Mouse (Mus musculus): ENCODE results near the gene Fjx1.

DNA sequence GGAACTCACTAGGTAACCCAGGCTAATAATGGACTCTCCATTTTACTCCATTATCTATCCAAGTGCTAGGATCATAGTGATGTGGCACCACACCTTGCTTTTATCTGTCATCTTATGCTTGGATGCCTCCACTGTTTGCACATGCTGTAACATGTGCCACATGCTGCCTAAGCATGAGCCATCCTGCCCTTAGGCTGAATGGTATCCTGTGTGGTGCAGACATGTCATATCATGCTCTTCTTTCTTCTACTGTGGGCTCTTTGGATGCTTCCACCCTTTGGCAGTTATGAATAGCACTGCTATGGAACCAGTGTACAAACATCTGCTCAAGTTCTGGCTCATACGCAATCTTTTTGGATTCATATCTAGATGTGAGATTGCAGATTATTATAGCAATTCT, 18.4 kb downstream of the Fjx1 start:
- TF ChIP-seq POLR2A (IDR thresholded peaks at IDR 0.05; ENCODE audit: borderline replicate concordance, insufficient read depth, low read length) (no peak), CTCF (IDR thresholded peaks at IDR 0.05; ENCODE audit: borderline replicate concordance, insufficient read depth, low read depth, low read length) (no peak)
